Mouse (Mus musculus): ENCODE measurements around the gene Tmtc2.
A peak's percentile ranks its signal among the peaks of the same experiment; 100 is the strongest.

Gene Tmtc2

GRCm38 (mm10) chr10:105312986-105313385, 261.3 kb downstream of the Tmtc2 start:
- no peak for DNase-seq (ENCODE audit: low spot score in 2 of 2)

GRCm38 (mm10) chr10:105297560-105297959, 276.7 kb downstream of the Tmtc2 start:
- DNase-seq (ENCODE audit: low spot score in 2 of 2), result no peak

GRCm38 (mm10) chr10:105292961-105293360, 281.3 kb downstream of the Tmtc2 start:
- no peak for DNase-seq (ENCODE audit: low spot score in 2 of 2)

- no peak for DNase-seq (ENCODE audit: low spot score in 2 of 2)
These were observed 285.8 kb downstream of the Tmtc2 start for GRCm38 (mm10) chr10:105288472-105288871.

GRCm38 (mm10) chr10:105287575-105287974, 286.7 kb downstream of the Tmtc2 start:
- no peak for DNase-seq (ENCODE audit: low spot score in 2 of 2)

GRCm38 (mm10) chr10:105287064-105287463, 287.2 kb downstream of the Tmtc2 start:
- DNase-seq (ENCODE audit: low spot score in 2 of 2), result no peak

GRCm38 (mm10) chr10:105286221-105286620, 288.0 kb downstream of the Tmtc2 start:
- DNase-seq (ENCODE audit: low spot score in 2 of 2), result no peak

GRCm38 (mm10) chr10:105284171-105284570, 290.1 kb downstream of the Tmtc2 start:
- DNase-seq (ENCODE audit: low spot score in 2 of 2), result no peak

GRCm38 (mm10) chr10:105280933-105281332, 293.3 kb downstream of the Tmtc2 start:
- no peak for DNase-seq (ENCODE audit: low spot score in 2 of 2)

- DNase-seq (ENCODE audit: low spot score in 2 of 2), result no peak
These were observed 314.2 kb downstream of the Tmtc2 start for GRCm38 (mm10) chr10:105260053-105260452.

- peak; percentile 23 to 42 for DNase-seq (ENCODE audit: low spot score in 2 of 2)
These were observed 336.0 kb downstream of the Tmtc2 start for GRCm38 (mm10) chr10:105238291-105238690.

GRCm38 (mm10) chr10:105232864-105233263, 341.4 kb downstream of the Tmtc2 start:
- no peak for DNase-seq (ENCODE audit: low spot score in 2 of 2)

- DNase-seq (ENCODE audit: low spot score in 2 of 2), result no peak
These were observed 343.8 kb downstream of the Tmtc2 start for GRCm38 (mm10) chr10:105230416-105230815.

GRCm38 (mm10) chr10:105228623-105229022, 345.6 kb downstream of the Tmtc2 start:
- no peak for DNase-seq (ENCODE audit: low spot score in 2 of 2)

- DNase-seq (ENCODE audit: low spot score in 2 of 2), result no peak
These were observed 346.6 kb downstream of the Tmtc2 start for GRCm38 (mm10) chr10:105227631-105228030.

- no peak for DNase-seq (ENCODE audit: low spot score in 2 of 2)
These were observed 348.5 kb downstream of the Tmtc2 start for GRCm38 (mm10) chr10:105225714-105226113.

- no peak for DNase-seq (ENCODE audit: low spot score in 2 of 2)
These were observed 351.3 kb downstream of the Tmtc2 start for GRCm38 (mm10) chr10:105222904-105223303.

- no peak for DNase-seq (ENCODE audit: low spot score in 2 of 2)
These were observed 372.8 kb downstream of the Tmtc2 start for GRCm38 (mm10) chr10:105201491-105201890.

GRCm38 (mm10) chr10:105200678-105201077, 373.6 kb downstream of the Tmtc2 start:
- no peak for DNase-seq (ENCODE audit: low spot score in 2 of 2)

- DNase-seq (ENCODE audit: low spot score in 2 of 2), result no peak
These were observed 374.2 kb downstream of the Tmtc2 start for GRCm38 (mm10) chr10:105200092-105200491.

- DNase-seq (ENCODE audit: low spot score in 2 of 2), result no peak
These were observed 374.7 kb downstream of the Tmtc2 start for GRCm38 (mm10) chr10:105199515-105199914.

- no peak for DNase-seq (ENCODE audit: low spot score in 2 of 2)
These were observed 378.9 kb downstream of the Tmtc2 start for GRCm38 (mm10) chr10:105195377-105195776.

GRCm38 (mm10) chr10:105193756-105194460, 380.3 kb downstream of the Tmtc2 start:
- no peak for DNase-seq (ENCODE audit: low spot score in 2 of 2)

GRCm38 (mm10) chr10:105192071-105192470, 382.2 kb downstream of the Tmtc2 start:
- no peak for DNase-seq (ENCODE audit: low spot score in 2 of 2)
